Mouse (Mus musculus): ENCODE data around the gene Gm10563.

Gm10563 gene

DNA sequence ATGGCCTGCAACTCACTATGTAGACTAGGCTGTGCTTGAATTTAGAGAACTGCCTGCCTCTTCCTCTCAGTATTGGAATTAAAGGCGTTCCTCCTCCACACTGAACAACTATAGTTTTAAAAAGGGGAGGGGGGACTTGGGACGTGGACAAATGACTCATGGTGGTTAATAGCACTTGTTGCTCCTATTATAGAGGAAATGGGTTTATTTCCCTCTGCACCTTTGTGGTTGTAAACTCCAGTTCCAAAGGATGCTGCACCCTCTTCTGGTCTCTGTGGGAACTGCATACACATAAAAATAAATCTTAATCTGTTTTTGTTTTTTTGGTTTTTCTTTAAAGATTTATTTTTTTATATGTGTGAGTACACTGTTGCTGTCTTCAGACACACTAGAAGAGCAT, 77.0 kb downstream of the Gm10563 start:
- peak; percentile 36 for DNase-seq (ENCODE audit: extremely low read depth, low read depth)

DNA sequence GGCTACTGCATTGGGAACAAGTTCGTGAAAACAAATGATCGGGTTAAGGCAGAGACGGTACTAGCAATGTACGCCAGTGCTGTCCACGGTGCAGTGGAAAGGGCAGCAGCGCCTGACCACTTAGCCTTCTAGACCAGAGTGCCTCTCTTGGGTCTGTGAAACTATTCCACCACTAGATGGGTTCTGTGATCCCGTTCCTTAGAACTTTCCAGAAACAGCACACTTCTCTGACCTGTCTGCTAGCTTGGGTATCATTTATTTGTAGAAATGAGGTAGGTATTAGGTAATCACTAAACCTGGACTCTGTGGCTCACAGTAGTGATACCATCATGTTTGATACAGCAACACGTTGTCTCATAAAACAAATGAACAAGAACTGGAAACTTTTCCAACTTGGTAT, 78.7 kb downstream of the Gm10563 start:
- DNase-seq (ENCODE audit: extremely low read depth, low read depth) = no peak

All from MEL-GATA-1-ER (cell line).